Mouse (Mus musculus) hindbrain, postnatal 0 days (tissue): ENCODE results near the gene Agfg2. TPM values are rescaled to one million over a fixed set of nuclear protein-coding genes. Genes with fewer than 3 reads are reported as not detected.

Experiments used
- ATAC-seq: fragments of 200-750 bp; cut with Nextera tagmentation; 2 replicates; pipeline ENCODE4 v1.8.0; 2017; ENCODE audit warnings: mild to moderate bottlenecking, moderate TSS enrichment, moderate library complexity
- DNase-seq: peaks from one replicate; pipeline ENCODE4 v3.0.0-alpha.2; 2015; ENCODE audit warnings: low spot score
- H3K27ac ChIP-seq: fragments of 300-500 bp; sonication (generic); 2 replicates; pipeline ENCODE4 v1.5.1; 2014; ENCODE audit warnings: mild to moderate bottlenecking
- H3K27me3 ChIP-seq: fragments of 300-500 bp; sonication (generic); 2 replicates; pipeline ENCODE4 v1.6.1; 2014; ENCODE audit warnings: low read length, mixed read lengths; ENCODE audit not compliant: insufficient read depth
- H3K36me3 ChIP-seq: fragments of 300-500 bp; sonication (generic); 2 replicates; pipeline ENCODE4 v1.6.1; 2014; ENCODE audit warnings: low read length, mixed read lengths; ENCODE audit not compliant: insufficient read depth
- H3K4me1 ChIP-seq: fragments of 300-500 bp; sonication (generic); 2 replicates; pipeline ENCODE4 v1.6.1; 2014; ENCODE audit warnings: antibody characterized with exemption, low read length, mixed read lengths; ENCODE audit not compliant: insufficient read depth
- H3K4me2 ChIP-seq: fragments of 300-500 bp; sonication (generic); 2 replicates; pipeline ENCODE4 v1.6.1; 2014; ENCODE audit warnings: low read depth, mild to moderate bottlenecking, low read length, moderate library complexity, mixed read lengths
- H3K4me3 ChIP-seq: fragments of 300-500 bp; sonication (generic); 2 replicates; pipeline ENCODE4 v1.5.1; 2014; ENCODE audit warnings: low read length
- H3K9ac ChIP-seq: fragments of 300-500 bp; sonication (generic); replicated peaks from 2 replicates; pipeline ENCODE4 v1.6.1; 2014; ENCODE audit warnings: mild to moderate bottlenecking, low read length, moderate library complexity, mixed read lengths
- H3K9me3 ChIP-seq: fragments of 300-500 bp; sonication (generic); 2 replicates; pipeline ENCODE4 v1.6.1; 2016; ENCODE audit warnings: low read length, mixed read lengths
- CTCF ChIP-seq: IDR thresholded peaks from 2 replicates; pipeline ENCODE4 v1.5.1; 2016; ENCODE audit warnings: antibody characterized with exemption, control low read depth, low read depth
- WGBS: fragments of 180-500 bp; shearing (Covaris S2); extraction: QIAGEN DNeasy Blood & Tissue Kit; methylation state at CpG from one replicate; pipeline ENCODE4 v1.1.7; 2014; 5-methylcytosine and 5-hydroxymethylcytosine counted together
- polyA plus RNA-seq: library from polyadenylated mRNA; unstranded; fragments of >200 nt; fragmentation: Nextera tagmentation; extraction: Ambion mirVana; gene quantifications from 2 replicates; pipeline ENCODE4 v1.2.1, GENCODE M21; 2015
- total RNA-seq: library from RNA; depleted of rRNA; stranded (reverse); fragments of >200 nt; gene quantifications from 2 replicates; pipeline ENCODE4 v1.2.3, GENCODE M21; 2014

The Agfg2 gene
- total and polyA plus RNA-seq, 2 experiments from 2014 or later = 16.4 to 27.0 TPM

GRCm38 (mm10) chr5:137718020-137718790, 33.7 kb upstream of the Agfg2 start:
- Histone ChIP-seq H3K36me3 (no peaks in the 10 kb centered on the region), H3K9me3 (no peaks in the 10 kb centered on the region)
- WGBS = 58% methylated on average over 8 of the region's 8 CpGs

DNA sequence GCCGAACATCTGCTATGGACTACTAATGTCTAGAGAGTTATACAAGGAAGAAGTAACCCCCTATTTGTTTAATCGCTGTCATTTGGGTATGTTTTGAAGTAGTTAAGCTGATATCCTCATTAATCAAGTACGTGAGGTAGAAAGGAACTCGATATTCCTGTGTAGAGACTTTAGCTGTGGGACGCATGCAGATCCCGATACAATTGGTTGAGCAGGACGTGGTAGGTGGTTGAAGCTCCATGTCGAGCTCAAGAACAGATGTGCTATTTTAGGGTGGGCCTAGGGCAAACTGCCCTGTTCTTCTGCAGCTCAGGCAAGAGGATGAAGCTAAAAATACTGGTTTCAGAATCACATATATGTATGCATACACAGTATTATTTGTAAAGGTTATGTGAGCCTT, 31.2 kb upstream of the Agfg2 start:
- H3K4me3 ChIP-seq = no peak overlapping the region
- H3K4me2 ChIP-seq = no peak overlapping the region
- no peaks in the 10 kb centered on the region for H3K36me3 ChIP-seq
- WGBS = 79% methylated on average over 8 of the region's 8 CpGs
- no peaks in the 10 kb centered on the region for H3K4me1 ChIP-seq
- no peak for TF ChIP-seq CTCF
- no peaks in the 10 kb centered on the region for H3K27me3 ChIP-seq
- no peaks in the 10 kb centered on the region for H3K9me3 ChIP-seq
- DNase-seq = no peak
- no peak for ATAC-seq
- H3K27ac ChIP-seq = no peak overlapping the region
- no peak overlapping the region for H3K9ac ChIP-seq

More at GRCm38 (mm10) chr5:137718020-137718790, 33.7 kb upstream of the Agfg2 start:
- Histone ChIP-seq H3K4me2 (no peak overlapping the region), H3K4me3 (no peak overlapping the region), H3K9ac (no peak overlapping the region), H3K4me1 (no peaks in the 10 kb centered on the region), H3K27ac (no peak overlapping the region), H3K27me3 (no peaks in the 10 kb centered on the region)
- DNase-seq = no peak
- no peak for ATAC-seq
- no peak for TF ChIP-seq CTCF

DNA sequence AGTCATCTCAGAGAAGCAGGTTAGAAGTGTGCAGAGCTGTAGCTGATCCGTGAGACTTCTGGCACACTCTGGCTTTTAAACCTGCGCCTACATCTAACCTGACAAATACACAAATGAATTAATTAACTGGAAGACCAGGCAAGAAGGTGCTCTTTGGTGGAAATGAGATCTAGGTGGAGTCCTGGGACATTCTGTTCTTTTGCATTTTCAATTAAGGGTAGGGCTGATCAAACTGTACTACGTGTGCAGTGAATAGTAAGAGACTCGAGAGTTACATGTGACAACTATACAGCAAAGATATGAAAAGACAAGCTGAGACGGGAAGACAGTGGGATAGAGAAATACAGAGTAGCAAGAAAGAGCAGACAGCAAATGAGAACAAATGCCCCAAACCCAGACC, 28.9 kb upstream of the Agfg2 start:
- TF ChIP-seq CTCF = no peak
- H3K9ac ChIP-seq = no peak overlapping the region
- no peaks in the 10 kb centered on the region for H3K9me3 ChIP-seq
- H3K4me3 ChIP-seq = no peak overlapping the region
- no peaks in the 10 kb centered on the region for H3K27me3 ChIP-seq
- no peak overlapping the region for H3K4me2 ChIP-seq
- no peak overlapping the region for H3K27ac ChIP-seq
- 83% methylated on average over 5 of the region's 5 CpGs for WGBS
- DNase-seq = no peak
- ATAC-seq = no peak
- no peaks in the 10 kb centered on the region for H3K4me1 ChIP-seq
- H3K36me3 ChIP-seq = no peaks in the 10 kb centered on the region

GRCm38 (mm10) chr5:137706913-137707633, 22.5 kb upstream of the Agfg2 start:
- Histone ChIP-seq H3K27ac (no peak overlapping the region), H3K4me2 (peak overlapping the region; percentile 21; the same call in 1 of the 2 replicates), H3K27me3 (no peaks in the 10 kb centered on the region), H3K36me3 (no peaks in the 10 kb centered on the region), H3K9ac (no peak overlapping the region), H3K9me3 (no peaks in the 10 kb centered on the region), H3K4me3 (no peak overlapping the region), H3K4me1 (peaks cover 3% of the 10 kb centered on the region; the same call in 1 of the 2 replicates)
- DNase-seq (peak; percentile 68), ATAC-seq (no peak)
- no peak for TF ChIP-seq CTCF
- 45% methylated on average over 12 of the region's 12 CpGs for WGBS

DNA sequence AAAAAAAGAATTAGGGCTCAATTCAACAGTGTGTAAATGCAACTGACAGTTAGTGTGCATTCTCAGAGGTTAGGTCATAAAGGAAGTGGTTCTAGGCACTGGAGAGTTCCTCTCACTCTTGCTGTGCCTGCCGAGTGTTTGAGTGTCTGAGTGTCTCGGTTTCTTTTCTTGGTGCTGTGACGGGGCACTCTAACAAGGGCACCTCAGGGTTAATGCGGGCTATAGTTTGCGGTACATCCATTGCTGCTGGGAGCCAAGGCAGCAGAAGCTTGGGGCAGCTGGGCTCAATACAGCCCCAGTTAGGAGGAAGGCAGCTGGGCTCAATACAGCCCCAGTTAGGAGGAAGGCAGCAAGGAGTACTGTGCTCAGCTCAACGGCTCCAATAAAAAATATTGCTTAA, 20.7 kb upstream of the Agfg2 start:
- no peak overlapping the region for H3K4me3 ChIP-seq
- H3K4me2 ChIP-seq = no peak overlapping the region
- H3K9me3 ChIP-seq = no peaks in the 10 kb centered on the region
- H3K9ac ChIP-seq = no peak overlapping the region
- WGBS = 54% methylated on average over 6 of the region's 6 CpGs
- no peaks in the 10 kb centered on the region for H3K36me3 ChIP-seq
- no peaks in the 10 kb centered on the region for H3K27me3 ChIP-seq
- no peak for DNase-seq
- H3K4me1 ChIP-seq = peaks cover 3% of the 10 kb centered on the region; the same call in 1 of the 2 replicates
- no peak for TF ChIP-seq CTCF
- no peak overlapping the region for H3K27ac ChIP-seq
- no peak for ATAC-seq

- Histone ChIP-seq H3K4me3 (no peak overlapping the region), H3K27me3 (no peaks in the 10 kb centered on the region), H3K9me3 (no peaks in the 10 kb centered on the region), H3K9ac (no peak overlapping the region), H3K4me1 (no peaks in the 10 kb centered on the region), H3K4me2 (no peak overlapping the region), H3K27ac (no peak overlapping the region), H3K36me3 (no peaks in the 10 kb centered on the region)
- no peak for TF ChIP-seq CTCF
- no peak for DNase-seq
- no peak for ATAC-seq
- WGBS = 59% methylated on average over 2 of the region's 2 CpGs
These were observed 15.3 kb upstream of the Agfg2 start for GRCm38 (mm10) chr5:137699850-137700249.

GRCm38 (mm10) chr5:137699080-137699479, 14.6 kb upstream of the Agfg2 start:
- no peaks in the 10 kb centered on the region for H3K4me1 ChIP-seq
- no peaks in the 10 kb centered on the region for H3K36me3 ChIP-seq
- H3K4me3 ChIP-seq = no peak overlapping the region
- no peaks in the 10 kb centered on the region for H3K27me3 ChIP-seq
- 79% methylated on average over 3 of the region's 3 CpGs for WGBS
- H3K9me3 ChIP-seq = no peaks in the 10 kb centered on the region
- no peak overlapping the region for H3K9ac ChIP-seq
- DNase-seq (no peak), ATAC-seq (no peak)
- no peak overlapping the region for H3K27ac ChIP-seq
- no peak overlapping the region for H3K4me2 ChIP-seq
- TF ChIP-seq CTCF = no peak
